Mouse (Mus musculus): ENCODE results near the gene Cyp2c38. TPM values are rescaled to one million over a fixed set of nuclear protein-coding genes. Genes with fewer than 3 reads are reported as not detected.

Gene Cyp2c38
- polyA plus RNA-seq (2012; rRNA removed; ENCODE audit: low replicate concordance), result 0.11 and 0.13 TPM in 2 replicates

DNA sequence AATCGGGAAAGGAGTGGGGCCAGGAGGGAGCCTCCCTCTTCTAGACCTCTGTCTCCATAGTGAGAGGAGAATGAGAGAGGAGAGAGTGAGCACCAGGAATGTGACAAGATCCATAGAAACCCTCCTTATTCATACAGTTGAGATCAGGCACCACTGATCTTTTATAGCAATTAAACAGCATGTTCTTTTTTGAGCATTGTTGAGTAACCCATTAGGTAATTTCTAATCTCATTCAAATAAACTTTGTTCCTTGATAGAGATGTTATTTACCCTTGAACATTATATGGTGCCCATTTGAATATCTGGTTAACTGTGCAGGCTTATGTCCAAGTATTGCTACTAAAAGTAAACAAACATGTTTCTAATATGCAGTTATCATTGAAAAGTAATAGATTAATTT, at the start of gene Cyp2c38:
Gene Cyp2c38 (minus strand): TSS at position 135 of the 400 bp plus-strand sequence.

DNA sequence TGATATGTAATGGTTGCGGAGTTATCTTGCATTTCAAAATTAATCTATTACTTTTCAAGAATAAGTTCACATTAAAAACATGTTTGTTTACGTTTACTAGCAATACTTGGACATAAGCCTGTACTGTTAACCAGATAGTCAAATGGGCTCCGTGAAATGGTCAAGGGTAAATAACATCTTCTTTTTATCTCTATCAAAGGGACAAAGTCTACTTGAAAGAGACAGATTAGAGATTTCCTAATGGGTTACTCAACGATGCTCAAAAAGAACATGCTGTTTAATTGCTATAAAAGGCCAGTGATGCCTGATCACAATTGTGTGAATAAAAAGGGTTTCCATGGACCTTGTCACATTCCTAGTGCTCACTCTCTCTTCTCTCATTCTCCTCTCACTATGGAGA, 47.7 kb upstream of the Cyp2c38 start, which contains the start of gene Cyp2c39:
Gene Cyp2c39 (plus strand): TSS at position 329 of the 400 bp plus-strand sequence.

Other genes starting within 250 kb of the Cyp2c38 start
- 5.5 and 12.3 TPM in 2 replicates for gene Cyp2c29, start 193.7 kb downstream of the Cyp2c38 start, polyA plus RNA-seq (2012; rRNA removed; ENCODE audit: low replicate concordance)
- gene Cyp2c39, start 47.8 kb upstream of the Cyp2c38 start, polyA plus RNA-seq (2012; rRNA removed; ENCODE audit: low replicate concordance), result not detected in 2 replicates
- gene Cyp2c67, start 186.0 kb upstream of the Cyp2c38 start, polyA plus RNA-seq (2012; rRNA removed; ENCODE audit: low replicate concordance), result 0.15 and 0.30 TPM in 2 replicates